Mouse (Mus musculus) CH12.LX (cell line): ENCODE results near the gene Slf1. TPM values are rescaled to one million over a fixed set of nuclear protein-coding genes. Genes with fewer than 3 reads are reported as not detected.

ENCODE experiments used
- DNase-seq: peaks from one replicate; pipeline ENCODE4 v3.0.0-alpha.2; 2013; ENCODE audit errors: extremely low read depth
- H3K27ac ChIP-seq: 2 replicates; pipeline ENCODE4 v1.5.1; 2012; ENCODE audit warnings: low read depth, mild to moderate bottlenecking, control low read depth, moderate library complexity; ENCODE audit not compliant: insufficient read depth
- H3K27me3 ChIP-seq: replicated peaks from 2 replicates; pipeline ENCODE3; 2012; ENCODE audit warnings: inconsistent platforms
- H3K36me3 ChIP-seq, 2 experiments: replicated peaks in 1 of 2; 2 replicates each; pipeline versions ENCODE3 to v1.6.1; 2012; ENCODE audit warnings: inconsistent platforms in 1 of 2, low read length in 1 of 2, mild to moderate bottlenecking in 1 of 2, mixed read lengths in 1 of 2, moderate library complexity in 1 of 2; ENCODE audit not compliant: control insufficient read depth in 1 of 2, insufficient read depth in 1 of 2
- H3K4me1 ChIP-seq, 2 experiments: 2 replicates each; pipeline ENCODE4 v1.6.1; 2012; ENCODE audit warnings: inconsistent platforms in 1 of 2, moderate library complexity in 1 of 2; ENCODE audit not compliant: insufficient read depth in 2 of 2, control insufficient read depth in 1 of 2
- H3K4me2 ChIP-seq: 2 replicates; pipeline ENCODE4 v1.6.1; 2012; ENCODE audit warnings: low read depth, mild to moderate bottlenecking, control low read depth; ENCODE audit not compliant: poor library complexity, insufficient read depth, severe bottlenecking
- H3K4me3 ChIP-seq, 3 experiments: fragments of 150-350 bp in 1 of 3; sonication (generic) in 1 of 3; replicated peaks in 1 of 3; 2 replicates each; pipeline versions ENCODE3 to v1.5.1; 2011 to 2012; ENCODE audit warnings: low read depth in 2 of 3, low read length in 2 of 3, mild to moderate bottlenecking in 2 of 3, moderate library complexity in 2 of 3, control low read depth in 1 of 3, improper control_type of control experiment in 1 of 3, inconsistent platforms in 1 of 3, mixed read lengths in 1 of 3; ENCODE audit not compliant: poor library complexity in 1 of 3
- H3K79me2 ChIP-seq: replicated peaks from 2 replicates; pipeline ENCODE4 v1.6.1; 2012; ENCODE audit warnings: mild to moderate bottlenecking, moderate library complexity; ENCODE audit not compliant: control insufficient read depth, poor library complexity, insufficient read depth, severe bottlenecking; ENCODE audit errors: extremely low read depth
- H3K9ac ChIP-seq: 2 replicates; pipeline ENCODE4 v1.6.1; 2012; ENCODE audit warnings: low read depth, mild to moderate bottlenecking, control low read depth, moderate library complexity; ENCODE audit not compliant: insufficient read depth
- H3K9me3 ChIP-seq: replicated peaks from 2 replicates; pipeline ENCODE3; 2012; ENCODE audit warnings: low read length, inconsistent platforms, mixed read lengths
- CTCF ChIP-seq, 2 experiments: IDR thresholded peaks in 1 of 2; conservative IDR thresholded peaks in 1 of 2; 2 replicates each; pipeline ENCODE4 v1.5.1; 2011 to 2012; ENCODE audit warnings: low read depth in 2 of 2, low read length in 2 of 2, improper control_type of control experiment in 1 of 2, inconsistent platforms in 1 of 2, mild to moderate bottlenecking in 1 of 2, moderate library complexity in 1 of 2
- E2F4 ChIP-seq: IDR thresholded peaks from 2 replicates; pipeline ENCODE4 v1.6.1; 2011; ENCODE audit warnings: low read depth, low read length, improper control_type of control experiment; ENCODE audit not compliant: insufficient replicate concordance
- ELF1 ChIP-seq: IDR thresholded peaks from 2 replicates; pipeline ENCODE4 v1.6.1; 2014; ENCODE audit warnings: low read depth, mild to moderate bottlenecking, inconsistent platforms, low read length, improper control_type of control experiment
- EP300 ChIP-seq: IDR thresholded peaks from 2 replicates; pipeline ENCODE4 v1.6.1; 2011; ENCODE audit warnings: low read length, improper control_type of control experiment
- ETS1 ChIP-seq: conservative IDR thresholded peaks from 2 replicates; pipeline ENCODE4 v1.6.1; 2012; ENCODE audit warnings: low read depth, mild to moderate bottlenecking, inconsistent platforms, low read length, improper control_type of control experiment, moderate library complexity
- GABPA ChIP-seq: IDR thresholded peaks from 2 replicates; pipeline ENCODE4 v1.6.1; 2012; ENCODE audit warnings: low read depth, low read length, improper control_type of control experiment, inconsistent platforms; ENCODE audit not compliant: insufficient replicate concordance
- HCFC1 ChIP-seq: IDR thresholded peaks from 2 replicates; pipeline ENCODE4 v1.6.1; 2012; ENCODE audit warnings: low read depth, mild to moderate bottlenecking, inconsistent platforms, low read length, improper control_type of control experiment
- JUN ChIP-seq: IDR thresholded peaks from 2 replicates; pipeline ENCODE4 v1.6.1; 2011; ENCODE audit warnings: low read depth, mild to moderate bottlenecking, low read length, improper control_type of control experiment, moderate library complexity; ENCODE audit not compliant: insufficient read depth
- MAFK ChIP-seq: IDR thresholded peaks from 2 replicates; pipeline ENCODE4 v1.6.1; 2011; ENCODE audit warnings: low read length, improper control_type of control experiment; ENCODE audit not compliant: insufficient replicate concordance
- MXI1 ChIP-seq: IDR thresholded peaks from 2 replicates; pipeline ENCODE4 v1.6.1; 2011; ENCODE audit warnings: mild to moderate bottlenecking, low read depth, low read length, improper control_type of control experiment
- MYC ChIP-seq: IDR thresholded peaks from 2 replicates; pipeline ENCODE4 v1.6.1; 2011; ENCODE audit warnings: low read depth, mild to moderate bottlenecking, improper control_type of control experiment, low read length
- RAD21 ChIP-seq: IDR thresholded peaks from 2 replicates; pipeline ENCODE4 v1.6.1; 2011; ENCODE audit warnings: low read depth, mild to moderate bottlenecking, low read length, improper control_type of control experiment, moderate library complexity
- TBP ChIP-seq: conservative IDR thresholded peaks from 2 replicates; pipeline ENCODE4 v1.6.1; 2011; ENCODE audit warnings: low read depth, low read length, improper control_type of control experiment
- TCF12 ChIP-seq: IDR thresholded peaks from 2 replicates; pipeline ENCODE4 v1.6.1; 2014; ENCODE audit warnings: low read depth, mild to moderate bottlenecking, inconsistent platforms, low read length, improper control_type of control experiment
- UBTF ChIP-seq: IDR thresholded peaks from 2 replicates; pipeline ENCODE4 v1.6.1; 2012; ENCODE audit warnings: low read depth, mild to moderate bottlenecking, inconsistent platforms, low read length, improper control_type of control experiment, moderate library complexity
- USF2 ChIP-seq: conservative IDR thresholded peaks from 2 replicates; pipeline ENCODE4 v1.6.1; 2011; ENCODE audit warnings: low read depth, low read length, improper control_type of control experiment
- ZKSCAN1 ChIP-seq: IDR thresholded peaks from 2 replicates; pipeline ENCODE4 v1.6.1; 2012; ENCODE audit warnings: low read depth, inconsistent platforms, low read length, improper control_type of control experiment, borderline replicate concordance
- dilution Hi-C: fragments of 300-500 bp; cut with MboI; formaldehyde crosslinking; loops from 2 replicates; pipeline ENCODE4 v1.14.3; 2020; ENCODE audit warnings: low sequenced_read_pairs; ENCODE audit not compliant: extremely low pct_unique_long_range_greater_than_20kb, extremely low pct_ligation_motif_present
- in situ Hi-C: fragments of 300-500 bp; cut with MboI; formaldehyde crosslinking; loops from 3 replicates; pipeline ENCODE4 v1.14.3; 2019; ENCODE audit warnings: low sequenced_read_pairs, low pct_ligation_motif_present, low pct_unique_long_range_greater_than_20kb, mixed read lengths
- polyA plus RNA-seq: library from polyadenylated mRNA; unstranded; fragments of >175 nt; gene quantifications from 2 replicates; pipeline ENCODE4 v1.2.1, GENCODE M21; 2012; ENCODE audit warnings: low read depth; ENCODE audit not compliant: insufficient read length
- total RNA-seq, 2 experiments: library from RNA; depleted of rRNA; stranded (reverse); fragments of 300-350 nt in 1 of 2; fragments of >200 nt in 1 of 2; gene quantifications; 2 replicates each; pipeline ENCODE4 v1.2.3; 2012 to 2014

Slf1 gene
- total and polyA plus RNA-seq, 3 experiments, result 24.1 to 52.2 (median 25.4) TPM

DNA sequence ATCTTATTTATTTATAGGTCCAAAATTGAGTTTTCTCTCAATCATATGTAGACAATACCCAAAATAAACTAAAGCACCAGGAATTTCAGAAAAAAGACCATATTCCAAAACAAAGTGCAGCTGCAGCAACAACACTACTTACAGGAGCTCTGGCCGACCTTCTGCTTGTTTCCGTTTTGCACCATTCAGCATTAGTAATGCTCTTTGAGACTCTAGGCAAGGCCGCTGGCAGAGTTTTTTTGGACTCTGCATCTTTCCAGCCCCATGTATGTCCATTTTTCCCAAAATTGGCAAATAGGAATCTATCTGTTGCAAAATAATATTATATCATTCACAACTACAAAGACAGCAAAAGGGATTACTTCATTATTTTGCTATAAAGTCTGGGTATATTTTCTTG, 85.5 kb downstream of the Slf1 start:
- Histone ChIP-seq H3K4me1 (no peaks in the 10 kb centered on the region), H3K27me3 (no peaks in the 10 kb centered on the region), H3K4me3 (no peak overlapping the region), H3K36me3 (peaks cover 5 to 23% of the 10 kb centered on the region in 2 experiments), H3K79me2 (no peaks in the 10 kb centered on the region), H3K9me3 (no peaks in the 10 kb centered on the region), H3K27ac (no peak overlapping the region), H3K4me2 (no peak overlapping the region), H3K9ac (no peak overlapping the region)
- dilution Hi-C loops, result no loop called here
- TF ChIP-seq E2F4 (no peak), TCF12 (no peak), MXI1 (no peak), HCFC1 (no peak), GABPA (no peak), CTCF (conservative IDR thresholded peaks at IDR 0.05 in 1 of 2, IDR thresholded peaks at IDR 0.05 in 1 of 2; ENCODE audit: low read depth in 2 of 2, low read length in 2 of 2) (no peak), EP300 (no peak), ZKSCAN1 (no peak), ETS1 (no peak)
- in situ Hi-C loops, result no loop called here
- DNase-seq, result no peak

- Histone ChIP-seq H3K9ac (no peak overlapping the region), H3K9me3 (no peaks in the 10 kb centered on the region), H3K27ac (no peak overlapping the region), H3K36me3 (peaks cover 5 to 25% of the 10 kb centered on the region in 2 experiments), H3K4me2 (no peak overlapping the region), H3K79me2 (no peaks in the 10 kb centered on the region), H3K4me3 (no peak overlapping the region), H3K4me1 (no peaks in the 10 kb centered on the region), H3K27me3 (no peaks in the 10 kb centered on the region)
- DNase-seq, result no peak
- no peak for TF ChIP-seq MYC
- TF ChIP-seq USF2, result no peak
- TF ChIP-seq JUN, result no peak
- TF ChIP-seq ELF1, result no peak
- TF ChIP-seq ETS1, result no peak
- no peak for TF ChIP-seq MAFK
- TF ChIP-seq UBTF, result no peak
- no peak for TF ChIP-seq RAD21
- no peak for TF ChIP-seq TBP
- in situ Hi-C loops, result no loop called here
- dilution Hi-C loops, result no loop called here
Measured at GRCm38 (mm10) chr13:77048461-77048860, 86.8 kb downstream of the Slf1 start.
